Mouse (Mus musculus): ENCODE results near the gene Wdpcp.

Wdpcp gene

DNA sequence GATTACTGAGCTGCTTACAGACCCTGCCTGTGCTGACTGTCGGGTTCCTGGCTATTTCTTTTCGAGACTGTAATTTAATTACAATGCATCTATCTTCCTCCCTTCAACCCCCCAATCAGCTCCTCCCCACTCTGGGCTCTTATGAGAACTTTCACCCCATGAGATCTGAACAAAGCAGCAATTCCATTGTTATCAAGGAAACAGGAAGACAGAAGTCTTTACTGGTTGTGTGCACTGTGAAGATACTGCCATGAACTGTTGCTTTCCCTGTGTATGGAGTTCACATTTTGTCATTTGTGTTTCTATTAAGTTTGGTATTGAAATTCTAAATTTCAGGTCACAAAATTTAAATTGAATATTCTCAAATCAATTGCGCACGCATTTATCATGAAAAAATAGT is 177.5 kb downstream of the Wdpcp start:
- DNase-seq (ENCODE audit: low read depth, low spot score) = no peak

DNA sequence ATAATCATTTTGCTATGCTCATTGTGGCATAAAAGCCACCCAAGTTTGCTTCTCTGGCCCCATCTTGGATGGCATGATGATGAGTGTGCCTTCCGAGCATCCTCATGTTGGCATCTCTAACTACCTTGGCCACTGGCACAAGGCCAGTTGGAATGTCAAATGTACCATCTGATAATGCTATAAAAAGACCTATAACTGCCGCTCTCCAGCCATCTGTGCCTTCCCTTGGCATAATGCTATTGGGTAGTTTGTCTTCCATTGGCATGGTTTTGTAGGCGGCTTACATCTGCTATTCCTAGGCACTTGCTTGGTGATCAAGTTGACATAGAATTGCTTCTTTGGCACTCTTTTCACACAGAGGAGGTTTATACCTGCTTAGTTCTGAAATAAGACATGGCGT is 191.2 kb downstream of the Wdpcp start:
- DNase-seq (ENCODE audit: low read depth, low spot score) = no peak

DNA sequence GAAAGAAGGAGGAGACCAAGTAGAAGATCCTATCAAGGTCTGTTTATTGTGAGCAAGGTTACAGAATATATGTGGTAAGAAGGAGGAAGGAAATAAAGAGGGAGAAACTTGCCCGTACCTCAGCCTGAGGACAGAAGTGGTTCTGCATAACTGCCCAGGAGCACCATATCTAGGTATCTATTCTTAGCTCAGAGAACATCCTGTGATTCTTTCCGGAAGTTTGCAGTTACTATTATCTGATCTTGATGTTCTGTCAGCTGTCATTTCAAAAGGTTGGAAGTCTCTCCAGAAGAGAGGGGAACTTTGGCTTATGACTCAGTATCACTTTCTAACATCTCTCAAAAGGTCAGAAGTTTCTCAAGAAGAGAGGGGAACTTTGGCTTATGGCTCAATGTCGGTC is 216.8 kb downstream of the Wdpcp start:
- DNase-seq (ENCODE audit: low read depth, low spot score) = no peak

DNA sequence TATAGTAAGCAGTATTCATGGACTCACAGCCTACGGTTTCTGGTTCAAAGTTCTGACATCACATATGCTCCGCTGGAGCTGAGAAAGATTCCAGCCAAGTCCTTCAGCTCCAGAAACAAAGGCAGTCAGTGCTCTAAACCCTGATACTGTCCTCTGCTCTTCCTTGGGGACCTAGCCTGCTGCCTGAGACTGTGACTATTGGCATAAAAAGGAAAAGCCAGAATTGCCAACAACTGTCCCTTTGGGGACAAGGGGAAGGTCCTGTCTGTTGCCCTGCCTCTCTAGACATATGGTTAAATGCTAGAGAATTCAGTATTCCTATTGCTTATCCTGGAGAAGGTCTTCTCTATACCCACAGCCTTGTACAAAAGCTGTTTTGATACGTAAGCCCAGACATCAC is 252.9 kb downstream of the Wdpcp start:
- DNase-seq (ENCODE audit: low read depth, low spot score) = no peak

DNA sequence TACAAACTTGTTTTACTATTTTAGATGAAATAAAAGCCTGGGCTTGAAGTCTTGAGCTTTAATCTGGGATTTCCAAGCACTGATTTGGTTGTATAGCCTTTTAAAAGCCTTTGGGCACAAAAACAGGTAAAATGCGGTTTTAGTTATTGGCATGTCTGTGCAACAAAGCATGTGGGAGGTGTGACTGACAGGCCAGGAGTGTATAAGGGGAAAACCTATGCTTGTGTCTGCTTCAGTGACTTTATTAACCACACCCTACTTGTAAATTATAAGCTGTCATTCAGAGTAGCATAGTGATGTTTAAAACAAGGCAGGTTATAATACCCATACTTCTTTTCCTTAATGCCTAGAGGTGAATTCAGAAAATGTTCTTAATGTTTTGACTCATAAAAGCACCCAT is 254.5 kb downstream of the Wdpcp start:
- peak; percentile 2 for DNase-seq (ENCODE audit: low read depth, low spot score)

DNA sequence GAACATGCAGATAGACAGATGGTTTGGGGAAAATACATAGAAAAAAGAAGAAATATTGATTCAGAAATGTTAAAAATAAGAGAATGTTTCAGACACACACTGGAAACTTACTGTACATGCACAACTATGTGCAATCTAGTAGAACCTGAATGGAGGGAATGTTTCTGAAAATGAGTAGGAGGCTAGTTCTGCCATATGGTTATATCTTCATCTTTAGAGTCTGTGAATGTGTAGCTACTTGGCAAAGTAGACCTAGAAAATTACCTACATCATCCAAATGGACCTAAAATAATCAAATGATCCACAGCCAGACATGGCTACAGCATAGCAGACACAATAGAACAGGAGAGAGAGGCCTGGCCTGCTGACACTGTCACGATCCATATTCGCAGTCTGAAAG is 275.0 kb downstream of the Wdpcp start:
- no peak for DNase-seq (ENCODE audit: low read depth, low spot score)

DNA sequence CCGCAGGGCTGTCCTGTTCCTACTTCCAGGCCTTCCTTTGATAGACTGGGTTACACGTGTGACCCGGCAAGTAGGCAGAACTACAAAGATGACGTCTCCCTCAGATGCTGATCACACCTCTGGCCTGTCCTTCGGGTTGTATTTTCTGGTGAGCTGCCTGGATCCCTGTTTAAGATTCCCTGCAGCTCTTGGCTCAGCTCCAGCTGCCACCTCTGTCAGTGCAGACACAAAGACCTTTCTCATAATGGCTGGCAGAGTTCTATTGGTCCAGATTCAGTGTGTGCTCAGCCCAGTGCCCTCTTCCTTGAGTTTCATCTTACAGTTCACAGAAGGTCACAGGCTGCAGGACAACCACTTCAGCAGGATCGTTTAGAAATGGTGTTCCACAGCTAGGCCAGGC is 292.0 kb downstream of the Wdpcp start:
- peak; percentile 12 for DNase-seq (ENCODE audit: low read depth, low spot score)

DNA sequence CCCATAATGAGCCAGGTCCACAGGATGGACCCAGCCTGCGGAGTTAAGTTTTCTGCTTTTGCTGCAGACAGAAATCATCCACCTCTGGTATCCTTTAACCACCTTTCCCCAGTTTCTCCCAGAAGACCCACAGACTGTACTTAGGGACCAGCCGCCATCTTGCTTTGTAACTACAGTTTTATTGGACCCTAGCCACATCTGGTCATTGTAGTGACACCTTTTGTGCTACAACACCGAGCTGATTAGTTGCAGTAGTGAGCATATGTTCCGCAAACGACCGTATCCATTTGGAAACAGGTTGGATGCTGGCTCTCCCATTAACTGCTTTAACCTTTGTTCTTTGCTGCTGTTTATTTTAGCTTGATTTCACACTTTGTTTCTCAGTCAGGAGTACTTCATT is 292.5 kb downstream of the Wdpcp start:
- DNase-seq (ENCODE audit: low read depth, low spot score) = peak; percentile 20

DNA sequence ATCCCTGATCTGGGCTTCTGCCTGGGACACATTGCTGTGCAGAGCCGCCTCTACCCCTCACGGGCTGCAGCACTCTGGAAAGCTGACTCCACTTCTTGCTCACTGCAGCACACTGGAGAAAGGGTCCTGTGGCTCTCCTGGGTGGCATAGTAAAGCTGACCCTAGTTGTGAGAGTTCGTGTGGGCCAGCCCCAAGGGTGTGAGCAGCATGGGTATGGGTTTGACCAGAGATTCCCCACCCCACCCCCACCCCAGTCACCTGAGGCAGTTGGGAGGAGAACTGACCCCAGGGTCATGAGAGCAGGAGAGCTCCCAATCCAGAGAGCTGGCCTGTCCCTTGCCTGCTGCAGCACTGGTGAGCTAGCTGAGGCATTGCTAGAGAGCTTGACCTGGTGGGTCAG is 296.6 kb downstream of the Wdpcp start:
- DNase-seq (ENCODE audit: low read depth, low spot score) = no peak

DNA sequence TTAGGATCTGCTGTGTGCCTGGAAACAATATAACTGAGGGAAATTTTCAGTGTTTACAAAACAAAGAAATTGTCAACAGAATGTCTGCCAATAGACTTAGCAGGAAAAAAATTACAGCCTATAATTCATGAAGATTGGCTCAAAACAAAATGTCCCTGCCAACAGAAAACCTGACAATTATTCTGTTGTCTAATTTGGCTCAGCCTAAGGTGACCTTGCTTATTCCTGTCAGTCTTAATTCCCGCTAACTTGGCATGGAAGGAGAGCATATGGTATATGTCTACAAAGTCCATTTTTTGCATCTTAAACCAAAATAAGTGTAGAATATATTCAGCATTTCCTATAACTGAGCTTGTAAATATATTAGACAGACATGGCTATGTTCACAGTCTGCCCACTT is 298.8 kb downstream of the Wdpcp start:
- DNase-seq (ENCODE audit: low read depth, low spot score) = no peak

DNA sequence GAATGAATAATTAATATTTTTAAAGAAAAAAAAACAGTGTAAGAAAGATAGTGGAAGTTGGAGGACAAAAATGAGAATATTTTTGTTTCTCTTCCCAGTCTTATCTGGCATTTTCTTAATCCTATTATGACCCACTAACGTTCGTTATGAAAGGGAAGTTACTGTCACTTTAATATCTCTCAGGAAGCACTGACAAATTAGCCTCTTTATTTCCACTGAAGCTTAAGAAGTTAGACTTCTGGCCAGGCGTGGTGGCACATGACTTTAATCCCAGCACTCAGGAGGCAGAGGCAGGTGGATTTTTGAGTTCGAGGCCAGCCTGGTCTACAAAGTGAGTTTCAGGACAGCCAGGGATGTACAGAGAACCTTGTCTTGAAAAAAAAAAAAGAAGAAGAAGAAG is 299.7 kb downstream of the Wdpcp start:
- DNase-seq (ENCODE audit: low read depth, low spot score) = no peak

DNA sequence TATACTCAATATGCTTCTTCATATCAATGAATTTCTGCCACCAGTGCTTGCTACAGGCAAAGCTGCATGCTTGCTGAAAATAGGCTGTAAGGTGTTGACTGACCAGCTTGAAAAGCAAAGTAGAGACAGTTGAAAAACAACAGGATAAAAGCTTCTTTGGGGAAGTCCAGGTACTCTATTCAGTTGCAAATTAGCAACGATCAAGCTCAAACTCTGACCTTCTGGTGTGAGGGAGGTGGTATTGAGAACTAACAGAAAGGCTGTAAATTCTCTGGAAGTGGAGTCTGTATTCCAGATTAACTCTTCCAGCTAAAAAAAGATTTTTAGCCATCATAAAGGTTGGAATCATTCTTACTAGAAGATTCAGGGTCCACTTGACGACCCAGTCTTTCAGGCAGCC is 303.0 kb downstream of the Wdpcp start:
- DNase-seq (ENCODE audit: low read depth, low spot score) = no peak

DNA sequence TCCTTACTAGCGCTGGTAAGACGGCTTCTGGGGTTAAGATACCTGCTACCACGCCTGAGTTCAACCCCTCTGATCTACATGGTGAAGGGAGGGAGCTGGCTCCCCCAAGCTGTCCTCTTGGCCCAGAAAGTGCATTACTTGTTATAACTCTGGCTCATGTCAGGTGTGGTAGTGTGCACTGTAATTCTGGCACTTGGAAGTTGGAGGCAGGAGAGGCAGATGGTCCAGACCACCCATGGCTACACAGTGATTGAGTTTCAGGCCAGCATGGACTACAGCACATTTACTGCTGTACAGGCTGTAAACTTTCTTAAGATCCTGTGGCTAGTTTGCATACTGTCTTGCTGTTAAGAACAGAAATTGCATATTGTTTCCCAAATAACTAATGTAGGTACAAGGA is 322.7 kb downstream of the Wdpcp start:
- no peak for DNase-seq (ENCODE audit: low read depth, low spot score)

DNA sequence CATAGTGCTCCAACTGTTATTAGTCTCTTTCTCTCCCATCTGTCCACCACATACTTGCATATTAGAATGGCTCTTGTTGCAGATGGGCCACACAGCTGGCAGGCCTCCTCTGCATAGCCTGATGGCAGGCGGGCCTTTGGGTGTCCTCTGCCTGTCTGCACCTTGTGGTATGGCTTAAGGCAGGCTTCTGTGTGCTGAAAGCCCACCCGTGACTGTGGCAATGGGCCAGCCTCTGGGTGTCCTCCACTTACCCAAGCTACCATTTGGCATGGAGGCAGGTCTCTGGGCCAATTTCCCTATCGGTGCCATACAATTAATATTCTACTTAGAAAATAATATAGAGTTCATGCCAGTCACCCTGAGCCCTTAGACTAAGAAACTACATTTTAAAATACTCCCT is 350.5 kb downstream of the Wdpcp start:
- DNase-seq (ENCODE audit: low read depth, low spot score) = no peak

All from forelimb bud, embryonic 11.5 days (tissue).